Mouse (Mus musculus) cerebellum, postnatal 25 days (tissue): ENCODE results near the gene Anapc7.
"Not testable (repeated sequence)": the region's sequence is repeated elsewhere in the genome, so short reads cannot be mapped to it uniquely, and the experiment has no call there.

ENCODE experiments used
- DNase-seq, 2 experiments: peaks; one replicate each; pipeline ENCODE4 v3.0.0; 2021; ENCODE audit warnings: mixed read lengths in 2 of 2

The Anapc7 gene

GRCm38 (mm10) chr5:122453188-122453587, 31.7 kb downstream of the Anapc7 start:
- DNase-seq = no peak

GRCm38 (mm10) chr5:122454442-122454841, 32.9 kb downstream of the Anapc7 start:
- peak in 1 of 2 experiments; percentile 44 for DNase-seq

DNA sequence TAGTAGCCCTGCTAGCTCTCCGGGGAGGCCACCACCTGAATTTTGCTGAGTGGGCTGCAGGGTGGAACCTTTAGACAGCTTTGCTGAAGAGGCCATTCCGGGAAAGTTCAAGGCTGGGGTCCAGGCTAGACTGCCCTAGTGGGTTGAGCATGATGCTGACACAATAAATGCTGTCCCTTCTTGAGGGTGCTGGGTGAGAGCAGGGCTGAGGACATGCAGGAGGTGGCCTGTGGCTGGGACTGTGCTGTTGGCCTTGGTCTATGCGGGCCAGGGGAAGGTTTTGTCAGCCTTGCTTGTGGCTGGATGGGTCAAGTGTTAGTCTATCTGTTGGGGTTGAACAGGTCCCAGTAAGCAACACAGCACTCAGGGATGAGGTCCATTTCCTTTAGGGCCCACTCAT, 33.4 kb downstream of the Anapc7 start:
- no peak for DNase-seq

DNA sequence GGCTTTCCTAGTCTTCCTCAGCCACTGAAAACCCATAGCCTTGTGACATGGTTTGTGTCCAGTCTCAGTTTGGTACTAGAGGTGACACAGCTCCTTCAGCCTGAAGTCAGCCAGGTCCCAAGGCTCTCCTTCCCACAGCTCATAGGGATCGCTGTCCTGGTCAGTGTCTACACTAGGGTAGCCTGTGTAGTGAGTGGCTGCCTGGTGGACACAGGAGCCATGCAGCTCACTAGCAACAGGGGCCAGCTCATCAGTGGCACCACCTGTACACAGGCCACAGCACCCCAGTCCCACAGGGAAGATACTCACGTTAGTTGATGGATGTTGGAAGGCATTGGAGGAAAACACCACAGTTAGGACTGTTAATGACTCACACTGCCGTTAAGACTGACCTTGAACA, 34.1 kb downstream of the Anapc7 start:
- no peak for DNase-seq

DNA sequence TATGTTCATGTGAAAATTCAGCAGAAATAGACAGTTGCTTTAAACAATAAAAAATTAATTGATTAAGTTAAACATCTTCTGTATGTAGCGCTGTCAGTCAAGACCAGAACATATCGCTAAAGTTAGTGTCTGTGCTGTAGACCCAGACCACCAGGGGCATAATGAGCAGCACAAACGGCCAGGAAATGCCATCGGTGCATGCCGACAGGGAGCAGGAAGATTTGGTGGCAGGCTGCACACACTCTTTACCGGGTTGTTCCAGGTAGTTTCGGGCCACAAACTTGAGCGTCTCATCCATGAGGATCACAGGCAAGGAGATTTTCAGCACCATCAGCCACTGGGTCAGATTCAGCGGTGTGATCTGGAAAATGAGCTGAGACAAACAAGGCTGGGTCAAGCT, 35.6 kb downstream of the Anapc7 start:
- DNase-seq = not testable (repeated sequence)

- no peak for DNase-seq
Measured at GRCm38 (mm10) chr5:122458066-122458465, 36.6 kb downstream of the Anapc7 start.

DNA sequence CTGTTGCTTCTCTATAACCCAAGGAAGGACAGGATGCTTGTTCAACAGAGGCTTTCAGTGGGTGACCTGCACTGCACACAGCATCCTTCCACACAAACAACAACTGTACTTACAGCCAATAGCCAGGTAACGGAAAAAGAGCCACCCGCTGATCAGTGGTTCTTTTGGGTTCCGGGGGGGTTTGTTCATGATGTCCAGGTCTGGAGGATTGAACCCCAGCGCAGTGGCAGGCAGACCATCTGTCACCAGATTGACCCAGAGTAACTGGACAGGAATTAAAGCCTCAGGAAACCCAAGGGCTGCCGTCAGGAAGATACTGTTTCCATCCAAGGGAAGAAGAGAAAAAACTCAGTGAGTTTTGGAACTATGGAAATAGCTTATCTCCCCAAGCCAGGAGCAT, 37.8 kb downstream of the Anapc7 start:
- DNase-seq = peak in 1 of 2 experiments; percentile 63

DNA sequence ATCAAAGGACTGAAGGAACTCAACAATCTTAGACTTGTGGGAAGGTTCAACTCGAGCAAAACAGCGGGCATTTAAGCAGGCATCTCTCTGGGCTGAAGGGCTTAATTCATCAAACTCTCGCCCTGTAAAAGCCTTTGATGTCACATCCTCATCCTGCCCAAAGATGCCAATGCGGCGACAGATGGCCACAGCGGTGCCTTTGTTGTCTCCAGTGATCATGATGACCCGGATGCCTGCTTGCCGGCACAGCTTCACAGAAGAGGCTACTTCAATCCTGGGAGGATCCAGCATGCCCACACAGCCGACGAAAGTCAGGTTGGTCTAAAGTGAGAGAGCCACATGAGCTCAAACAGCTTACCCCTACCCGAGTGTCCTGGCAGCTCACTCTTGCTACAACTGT, 39.2 kb downstream of the Anapc7 start:
- DNase-seq = peak; percentile 77 to 81

DNA sequence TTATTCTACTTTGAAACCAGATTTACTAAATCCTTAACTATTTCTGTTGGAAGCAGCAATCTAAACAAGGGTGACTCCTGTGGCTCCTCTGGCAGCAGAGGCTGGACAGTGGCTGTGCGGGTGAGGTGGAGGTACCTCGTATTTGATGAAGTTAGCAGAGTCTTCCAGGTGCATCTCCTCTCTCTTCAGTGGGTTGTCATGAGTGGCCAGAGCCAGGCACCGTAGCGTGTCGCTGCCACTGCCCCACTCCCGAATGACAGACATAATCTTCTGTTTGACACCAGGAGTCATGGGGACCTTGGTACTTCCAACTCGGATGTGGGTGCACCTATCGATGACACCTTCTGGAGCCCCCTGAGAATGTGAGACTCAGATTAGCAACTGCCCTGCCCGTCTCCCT, 39.9 kb downstream of the Anapc7 start:
- DNase-seq = no peak

DNA sequence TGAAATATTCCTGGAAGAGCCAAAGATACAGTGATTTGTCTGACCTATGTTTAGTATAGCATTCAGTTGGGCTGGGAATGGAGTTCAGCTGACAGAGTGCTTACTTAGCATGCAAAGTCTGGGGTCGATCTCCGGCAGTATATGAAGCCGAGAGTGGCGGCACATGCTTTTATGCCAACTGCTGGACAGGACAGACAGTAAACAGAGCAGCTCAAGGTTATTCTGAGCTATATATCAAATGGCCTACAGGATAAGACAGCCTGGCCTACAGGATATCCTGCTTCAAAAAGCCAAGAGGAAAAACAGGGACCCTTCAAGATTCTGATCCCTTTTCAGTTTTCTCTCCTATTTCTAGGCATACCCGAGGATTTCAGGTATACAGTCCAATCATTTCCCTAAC, 50.2 kb downstream of the Anapc7 start:
- DNase-seq = no peak

DNA sequence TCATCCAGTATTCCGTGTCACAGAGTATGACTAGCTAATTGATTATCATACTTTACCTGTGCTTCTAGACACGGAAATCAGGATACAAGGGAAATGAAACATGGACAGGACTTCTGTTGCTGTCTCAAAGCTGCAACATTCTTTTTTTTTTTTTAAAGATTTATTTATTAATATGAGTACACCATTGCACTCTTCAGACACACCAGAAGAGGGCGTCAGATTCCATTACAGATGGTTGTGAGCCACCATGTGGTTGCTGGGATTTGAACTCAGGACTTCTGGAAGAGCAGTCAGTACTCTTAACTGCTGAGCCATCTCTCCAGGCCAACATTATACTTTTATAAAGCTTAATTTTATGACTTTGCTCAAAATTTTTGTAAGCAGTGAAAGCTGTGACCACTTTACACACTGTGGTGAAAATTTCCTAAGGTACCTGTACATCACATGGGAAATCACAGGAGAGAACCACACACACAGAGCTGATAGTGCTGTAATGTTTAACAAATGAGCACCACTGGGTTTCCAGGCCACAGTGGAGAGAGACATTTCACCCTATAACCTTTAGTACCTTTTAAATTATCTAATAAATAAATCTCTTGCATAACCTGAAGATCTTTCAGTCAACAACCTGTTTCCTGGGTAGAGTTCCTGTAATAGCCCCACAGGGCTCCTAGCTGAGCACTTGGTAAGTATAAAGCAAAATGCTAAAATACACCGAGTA, 53.3 kb downstream of the Anapc7 start:
- no peak for DNase-seq

- no peak for DNase-seq
Measured at GRCm38 (mm10) chr5:122476078-122476477, 54.6 kb downstream of the Anapc7 start.

DNA sequence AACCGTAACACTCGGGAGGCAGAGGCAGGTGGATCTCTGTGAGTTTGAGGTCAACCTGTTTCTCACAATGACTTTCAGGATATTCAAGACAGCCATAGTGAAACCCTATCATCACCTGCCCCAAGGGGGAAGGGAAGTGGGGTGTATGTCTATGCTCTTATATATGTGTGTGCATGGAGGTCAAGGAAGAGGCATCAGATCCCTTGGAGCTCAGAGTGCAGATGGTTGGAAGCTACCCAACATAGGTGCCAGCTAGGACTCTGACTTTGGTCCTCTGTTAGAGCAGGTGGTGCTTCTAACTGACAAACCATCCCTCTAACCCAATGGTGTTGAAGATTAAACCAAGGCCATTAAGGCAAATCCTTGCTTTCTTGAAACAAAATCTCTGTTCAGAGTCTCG, 56.0 kb downstream of the Anapc7 start:
- peak in 1 of 2 experiments; percentile 30 for DNase-seq

GRCm38 (mm10) chr5:122479131-122479530, 57.6 kb downstream of the Anapc7 start:
- no peak for DNase-seq

DNA sequence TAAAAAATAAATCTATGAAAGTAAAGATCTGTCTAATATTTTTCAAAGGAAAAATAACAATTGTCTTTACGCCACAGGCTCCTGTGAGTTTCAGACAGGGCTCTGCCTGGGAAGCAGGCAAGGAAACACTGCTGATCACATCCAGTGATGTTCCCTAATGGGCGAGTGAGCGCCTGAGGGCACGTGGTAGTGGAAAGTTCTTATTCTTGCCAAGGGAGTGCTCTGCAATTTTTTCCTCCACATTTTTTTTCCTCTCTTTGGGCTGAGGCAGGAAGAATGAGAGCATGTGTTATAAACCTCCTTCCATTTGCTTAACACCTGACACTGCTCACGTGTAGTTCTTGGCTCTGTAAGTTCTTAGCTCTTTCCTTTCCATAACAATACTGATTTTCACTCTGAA, 60.4 kb downstream of the Anapc7 start:
- DNase-seq = no peak

GRCm38 (mm10) chr5:122482733-122483391, 61.4 kb downstream of the Anapc7 start:
- no peak for DNase-seq

DNA sequence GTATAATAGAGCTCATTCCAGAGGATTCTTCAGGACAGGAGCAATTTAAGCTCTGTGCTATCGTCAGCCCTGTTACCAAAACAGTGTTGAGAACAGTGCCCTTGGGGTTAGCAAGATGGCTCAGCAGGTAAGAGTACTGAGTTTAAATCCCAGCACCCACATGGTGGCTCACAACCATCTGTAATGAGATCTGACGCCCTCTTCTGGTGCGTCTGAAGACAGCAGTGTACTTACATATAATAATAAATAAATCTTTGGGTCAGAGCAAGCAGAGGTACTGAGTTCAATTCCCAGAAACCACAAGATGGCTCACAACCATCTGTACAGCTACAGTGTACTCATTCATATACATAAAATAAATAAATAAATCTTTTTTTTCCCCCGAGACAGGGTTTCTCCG, 64.8 kb downstream of the Anapc7 start:
- not testable (repeated sequence) for DNase-seq

DNA sequence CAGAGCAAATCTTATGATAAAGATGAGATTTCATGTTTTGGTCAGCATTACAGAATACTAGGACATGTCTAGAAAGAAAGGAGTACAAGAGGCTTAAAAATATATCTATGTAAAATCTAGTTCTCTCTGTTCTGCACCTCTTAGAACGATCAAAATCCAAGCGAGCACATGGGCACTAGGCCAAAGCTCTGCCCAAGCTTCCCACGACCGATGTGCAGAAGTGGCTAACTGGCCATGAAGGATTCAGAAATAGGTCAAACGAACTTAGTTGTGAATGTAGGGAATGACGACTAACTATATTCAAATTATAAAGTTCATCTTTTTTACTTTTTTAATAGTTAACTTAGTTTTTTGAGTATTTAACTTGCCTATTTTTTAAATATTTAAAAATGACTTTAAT, 66.3 kb downstream of the Anapc7 start:
- peak in 1 of 2 experiments; percentile 56 for DNase-seq

DNA sequence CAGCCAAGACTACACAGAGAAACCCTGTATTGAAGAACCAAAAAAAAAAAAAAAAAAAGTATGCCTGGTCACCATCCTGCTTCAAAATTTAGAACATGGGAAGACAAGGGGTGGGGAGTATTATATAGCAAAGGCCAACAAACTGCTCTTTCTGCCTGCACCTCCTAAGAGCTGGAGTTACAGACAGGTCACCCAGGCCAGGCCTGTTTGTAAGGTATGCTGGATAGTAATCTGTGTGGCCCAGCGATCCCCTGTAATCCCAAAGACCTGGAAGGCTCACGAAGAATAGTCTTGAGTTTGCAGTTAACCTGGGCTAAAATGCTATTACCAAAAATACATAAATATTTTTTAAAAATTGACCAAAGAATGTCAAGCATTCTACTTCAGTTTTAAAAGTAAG, 68.7 kb downstream of the Anapc7 start:
- DNase-seq = no peak

- no peak for DNase-seq
Measured at GRCm38 (mm10) chr5:122491385-122491784, 69.9 kb downstream of the Anapc7 start.

DNA sequence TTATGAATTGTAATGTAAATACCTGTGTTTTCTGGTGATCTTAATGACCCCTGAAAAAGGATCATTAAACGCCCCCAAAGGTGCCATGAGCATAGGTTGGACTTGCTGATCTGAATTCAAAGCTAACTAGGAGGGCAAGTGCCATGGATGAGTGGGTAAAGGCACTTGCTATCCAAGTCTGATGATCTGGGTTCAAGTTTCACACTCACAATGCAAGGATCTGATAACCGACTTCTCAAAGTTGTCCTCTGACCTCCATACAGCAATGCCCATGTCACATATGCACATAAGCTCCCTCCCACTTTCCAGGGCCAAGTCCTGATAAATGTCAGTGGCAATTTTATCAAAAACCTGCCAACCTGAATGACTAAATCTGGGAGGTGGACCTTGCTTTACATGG, 71.5 kb downstream of the Anapc7 start:
- DNase-seq = no peak

GRCm38 (mm10) chr5:122494449-122494848, 73.0 kb downstream of the Anapc7 start:
- DNase-seq = no peak
